ENCODE assay signal across 8 mouse cellular contexts in the genomic region with DNA sequence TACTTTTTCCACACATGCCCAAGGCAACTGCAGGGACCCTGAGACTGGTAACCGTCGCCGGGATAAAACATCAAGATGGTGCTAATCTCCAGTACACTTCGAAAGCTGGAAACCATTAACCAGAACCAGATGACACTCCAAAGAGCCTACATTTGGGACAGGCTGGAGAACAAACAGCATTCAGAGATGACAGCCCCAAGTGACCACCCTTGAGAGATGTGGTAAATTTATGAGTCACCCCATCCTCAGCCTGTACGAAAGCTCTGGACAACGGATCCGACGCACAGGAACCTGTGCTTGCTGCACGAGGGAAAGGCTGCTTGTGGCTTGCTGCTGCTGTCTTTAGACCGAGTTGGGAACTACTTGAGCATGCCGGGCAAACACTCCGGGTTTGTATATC. TPM values are rescaled to one million over a fixed set of nuclear protein-coding genes. Genes with fewer than 3 reads are reported as not detected.
DNase-seq lines count a peak whose midpoint lies in the region; ATAC-seq and TF ChIP-seq lines count a peak whose summit lies in the region.
"Had no signal": no experiment of that assay in that cellular context is flagged by ENCODE, and none has a peak within 500 bp of the region (broad histone marks: within the 10 kb centered on the region; RNA-seq: fewer than 3 reads in every experiment).

No protein-coding gene starts in this region.

- H3K4me1 ChIP-seq in kidney, postnatal 0 days (replicated peaks; ENCODE audit: insufficient read depth, low read length) = peaks cover 22% of the 10 kb centered on the region
- peaks cover 28% of the 10 kb centered on the region for H3K4me1 ChIP-seq in hindbrain, embryonic 14.5 days (replicated peaks; ENCODE audit: control insufficient read depth, insufficient read depth, low read length)
- H3K4me1 ChIP-seq in neural tube, embryonic 15.5 days = peaks cover 41% of the 10 kb centered on the region

- no peak overlapping the region for H3K4me3 ChIP-seq in kidney, postnatal 0 days (replicated peaks; ENCODE audit: low read depth, low read length)
- no peak overlapping the region for H3K4me3 ChIP-seq in hindbrain, embryonic 14.5 days (replicated peaks; ENCODE audit: low read length)
- H3K4me3 ChIP-seq in neural tube, embryonic 15.5 days (replicated peaks) = no peak overlapping the region

- ATAC-seq in kidney, postnatal 0 days (replicated peaks; ENCODE audit: low FRiP score, low read depth) = no peak
- ATAC-seq in hindbrain, embryonic 14.5 days (ENCODE audit: low FRiP score) = no peak
- ATAC-seq in neural tube, embryonic 15.5 days (ENCODE audit: low FRiP score) = no peak

- no peak for TF ChIP-seq CTCF in kidney, postnatal 0 days (IDR thresholded peaks at IDR 0.05; ENCODE audit: low read depth)

- H3K27me3 ChIP-seq in kidney, postnatal 0 days (ENCODE audit: insufficient read depth, low read length) = no peaks in the 10 kb centered on the region
- no peaks in the 10 kb centered on the region for H3K27me3 ChIP-seq in hindbrain, embryonic 14.5 days (ENCODE audit: control insufficient read depth, insufficient read depth, low read length)
- no peaks in the 10 kb centered on the region for H3K27me3 ChIP-seq in neural tube, embryonic 15.5 days (replicated peaks)

- WGBS in kidney, postnatal 0 days = 59% methylated on average over 12 of the region's 12 CpGs
- 81% methylated on average over 12 of the region's 12 CpGs for WGBS in hindbrain, embryonic 14.5 days
- 69% methylated on average over 12 of the region's 12 CpGs for WGBS in neural tube, embryonic 15.5 days

- 0 out of 2 replicates have a peak, but pooled peaks cover 3% of the 10 kb centered on the region for H3K36me3 ChIP-seq in kidney, postnatal 0 days (ENCODE audit: insufficient read depth, low read length)
- H3K36me3 ChIP-seq in hindbrain, embryonic 14.5 days (replicated peaks; ENCODE audit: control insufficient read depth, insufficient read depth) = no peaks in the 10 kb centered on the region
- no peaks in the 10 kb centered on the region for H3K36me3 ChIP-seq in neural tube, embryonic 15.5 days

- DNase-seq in kidney, postnatal 0 days (ENCODE audit: low spot score) = no peak
- no peak for DNase-seq in kidney, postnatal 10 days
- DNase-seq in embryo, embryonic 11.5 days (ENCODE audit: low read depth, low spot score) = peak; percentile 11
- no peak for DNase-seq in hindbrain, embryonic 14.5 days (ENCODE audit: low spot score)
- no peak for DNase-seq in gastrocnemius, adult 18-20 months (ENCODE audit: low spot score)
- DNase-seq in cerebellum, postnatal 4 days (ENCODE audit: low spot score in 2 of 2) = no peak
- DNase-seq: lung, postnatal 36 days had no signal

- H3K9me3 ChIP-seq in kidney, postnatal 0 days (replicated peaks; ENCODE audit: low read length) = no peaks in the 10 kb centered on the region
- H3K9me3 ChIP-seq in hindbrain, embryonic 14.5 days (ENCODE audit: control insufficient read depth, low read length) = no peaks in the 10 kb centered on the region
- H3K9me3 ChIP-seq in neural tube, embryonic 15.5 days (replicated peaks) = no peaks in the 10 kb centered on the region

- H3K9ac ChIP-seq in kidney, postnatal 0 days (ENCODE audit: low read depth, low read length) = no peak overlapping the region
- H3K9ac ChIP-seq in hindbrain, embryonic 14.5 days = peak overlapping the region; percentile 40; the same call in 1 of the 2 replicates
- no peak overlapping the region for H3K9ac ChIP-seq in neural tube, embryonic 15.5 days (replicated peaks)

- 0 out of 2 replicates have a peak overlapping the region, but pooled peaks have one; percentile 63 for H3K27ac ChIP-seq in kidney, postnatal 0 days
- peak overlapping the region; percentile 72; the same call in 1 of the 2 replicates for H3K27ac ChIP-seq in hindbrain, embryonic 14.5 days
- H3K27ac ChIP-seq in neural tube, embryonic 15.5 days (replicated peaks) = peak overlapping the region; percentile 74

- no peak overlapping the region; the same call in 1 of the 2 replicates for H3K4me2 ChIP-seq in kidney, postnatal 0 days (ENCODE audit: low read length)
- H3K4me2 ChIP-seq in hindbrain, embryonic 14.5 days (replicated peaks) = peak overlapping the region; percentile 27
- peak overlapping the region; percentile 34 for H3K4me2 ChIP-seq in neural tube, embryonic 15.5 days

RNA-seq across cellular contexts. Expression of a gene that starts 34.2 kb away (rescaled TPM):
- 28.8 and 31.8 TPM in 2 replicates for polyA plus RNA-seq in kidney, postnatal 0 days (2015; fragmentation: Nextera tagmentation; extraction: Ambion mirVana)
- 146 and 148 TPM in 2 replicates for polyA plus RNA-seq in hindbrain, embryonic 14.5 days (2014; fragmentation: Nextera tagmentation; extraction: Ambion mirVana)
- polyA plus RNA-seq in neural tube, embryonic 15.5 days (2015; fragmentation: Nextera tagmentation; extraction: Ambion mirVana) = 141 and 158 TPM in 2 replicates
- total RNA-seq in gastrocnemius, adult 18-20 months (2021) = 10 to 100 TPM; 10.4 to 12.1 TPM

RNA-seq across cellular contexts. Expression of a gene that starts 44.5 kb away (rescaled TPM):
- polyA plus RNA-seq in kidney, postnatal 0 days (2015; fragmentation: Nextera tagmentation; extraction: Ambion mirVana) = 14.8 and 15.0 TPM in 2 replicates
- polyA plus RNA-seq in hindbrain, embryonic 14.5 days (2014; fragmentation: Nextera tagmentation; extraction: Ambion mirVana) = 20.9 and 21.3 TPM in 2 replicates
- polyA plus RNA-seq in neural tube, embryonic 15.5 days (2015; fragmentation: Nextera tagmentation; extraction: Ambion mirVana) = 28.7 and 35.3 TPM in 2 replicates
- total RNA-seq in gastrocnemius, adult 18-20 months (2021) = 10 to 100 TPM; 27.2 to 30.8 TPM
